Mouse (Mus musculus): ENCODE results near the gene Gm10377. TPM values are rescaled to one million over a fixed set of nuclear protein-coding genes. Genes with fewer than 3 reads are reported as not detected.
"Not testable (repeated sequence)": the region's sequence is repeated elsewhere in the genome, so short reads cannot be mapped to it uniquely, and the experiment has no call there.

Gene Gm10377
- not detected in 2 replicates for total RNA-seq (2014; rRNA removed; ENCODE audit: low replicate concordance)
- not detected in 2 replicates for polyA plus RNA-seq (2015; fragmentation: Nextera tagmentation; extraction: Ambion mirVana)

DNA sequence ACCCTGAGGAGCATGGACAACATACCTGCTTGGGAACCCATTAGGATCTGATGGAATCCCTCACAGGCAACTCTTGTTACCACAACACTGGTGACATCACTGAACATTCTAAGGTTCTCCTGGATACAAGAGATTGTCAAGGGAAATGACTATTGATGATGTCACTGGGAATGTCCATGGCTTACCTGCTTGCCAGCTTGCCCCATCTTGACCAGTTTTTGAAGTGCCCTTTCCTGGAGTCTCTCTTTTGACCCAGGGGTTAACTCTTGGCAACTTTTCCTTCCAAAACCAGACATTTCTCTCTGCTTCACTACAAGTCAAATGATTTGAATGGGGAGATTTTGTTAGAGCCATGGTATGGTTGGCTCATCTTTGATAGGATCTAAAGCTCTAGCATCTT, at the start of gene Gm10377:
Gene Gm10377 (minus strand): TSS at position 101 of the 400 bp plus-strand sequence.
- DNase-seq (ENCODE audit: low spot score); H3K4me2 ChIP-seq (ENCODE audit: low read depth, low read length); H3K4me3 ChIP-seq (ENCODE audit: low read depth, low read length); H3K4me1 ChIP-seq (ENCODE audit: control insufficient read depth, insufficient read depth); H3K27ac ChIP-seq (ENCODE audit: low read depth); H3K9me3 ChIP-seq (replicated peaks; ENCODE audit: control insufficient read depth, low read length); H3K9ac ChIP-seq (replicated peaks; ENCODE audit: low read depth, low read length); H3K27me3 ChIP-seq (ENCODE audit: control insufficient read depth, insufficient read depth, low read length); H3K36me3 ChIP-seq (replicated peaks; ENCODE audit: control insufficient read depth, insufficient read depth, low read length); ATAC-seq (ENCODE audit: insufficient read depth, low read depth): not testable (repeated sequence)

GRCm38 (mm10) chr14:42768721-42769120, 29.1 kb downstream of the Gm10377 start, which contains the start of gene Gm3015:
Gene Gm3015 (minus strand): TSS chr14:42768821.
- no CpG with 5 or more reads among the region's 1 CpGs for WGBS
- not testable (repeated sequence) for H3K4me3 ChIP-seq (ENCODE audit: low read depth, low read length); H3K9me3 ChIP-seq (replicated peaks; ENCODE audit: control insufficient read depth, low read length); H3K9ac ChIP-seq (replicated peaks; ENCODE audit: low read depth, low read length); DNase-seq (ENCODE audit: low spot score); H3K27ac ChIP-seq (ENCODE audit: low read depth); H3K27me3 ChIP-seq (ENCODE audit: control insufficient read depth, insufficient read depth, low read length); H3K36me3 ChIP-seq (replicated peaks; ENCODE audit: control insufficient read depth, insufficient read depth, low read length); H3K4me1 ChIP-seq (ENCODE audit: control insufficient read depth, insufficient read depth); ATAC-seq (ENCODE audit: insufficient read depth, low read depth); H3K4me2 ChIP-seq (ENCODE audit: low read depth, low read length)

Other genes with a start within 250 kb of the Gm10377 start
- gene Gm17124, start 198.1 kb downstream of the Gm10377 start, total RNA-seq (2014; rRNA removed; ENCODE audit: low replicate concordance): not detected in 2 replicates
- gene Gm17124, start 198.1 kb downstream of the Gm10377 start, polyA plus RNA-seq (2015; fragmentation: Nextera tagmentation; extraction: Ambion mirVana): not detected in 2 replicates
- gene Gm3633, start 156.1 kb downstream of the Gm10377 start, total RNA-seq (2014; rRNA removed; ENCODE audit: low replicate concordance): not detected in 2 replicates
- gene Gm3633, start 156.1 kb downstream of the Gm10377 start, polyA plus RNA-seq (2015; fragmentation: Nextera tagmentation; extraction: Ambion mirVana): not detected in 2 replicates
- gene Gm10378, start 142.0 kb downstream of the Gm10377 start, total RNA-seq (2014; rRNA removed; ENCODE audit: low replicate concordance): not detected in 2 replicates
- not detected in 2 replicates for gene Gm10378, start 142.0 kb downstream of the Gm10377 start, polyA plus RNA-seq (2015; fragmentation: Nextera tagmentation; extraction: Ambion mirVana)
- gene Gm3015, start 29.2 kb downstream of the Gm10377 start, total RNA-seq (2014; rRNA removed; ENCODE audit: low replicate concordance): not detected in 2 replicates
- not detected in 2 replicates for gene Gm3015, start 29.2 kb downstream of the Gm10377 start, polyA plus RNA-seq (2015; fragmentation: Nextera tagmentation; extraction: Ambion mirVana)
- gene Gm21977, start 55.5 kb upstream of the Gm10377 start, total RNA-seq (2014; rRNA removed; ENCODE audit: low replicate concordance): not detected in 2 replicates
- not detected in 2 replicates for gene Gm21977, start 55.5 kb upstream of the Gm10377 start, polyA plus RNA-seq (2015; fragmentation: Nextera tagmentation; extraction: Ambion mirVana)
- not detected in 2 replicates for gene Gm8082, start 195.6 kb upstream of the Gm10377 start, total RNA-seq (2014; rRNA removed; ENCODE audit: low replicate concordance)
- not detected in 2 replicates for gene Gm8082, start 195.6 kb upstream of the Gm10377 start, polyA plus RNA-seq (2015; fragmentation: Nextera tagmentation; extraction: Ambion mirVana)
- gene Gm10376, start 217.6 kb upstream of the Gm10377 start, total RNA-seq (2014; rRNA removed; ENCODE audit: low replicate concordance): not detected in 2 replicates
- not detected in 2 replicates for gene Gm10376, start 217.6 kb upstream of the Gm10377 start, polyA plus RNA-seq (2015; fragmentation: Nextera tagmentation; extraction: Ambion mirVana)

Measured in heart, postnatal 0 days (tissue).